Mouse (Mus musculus): ENCODE data around the gene Mdc1.

DNA sequence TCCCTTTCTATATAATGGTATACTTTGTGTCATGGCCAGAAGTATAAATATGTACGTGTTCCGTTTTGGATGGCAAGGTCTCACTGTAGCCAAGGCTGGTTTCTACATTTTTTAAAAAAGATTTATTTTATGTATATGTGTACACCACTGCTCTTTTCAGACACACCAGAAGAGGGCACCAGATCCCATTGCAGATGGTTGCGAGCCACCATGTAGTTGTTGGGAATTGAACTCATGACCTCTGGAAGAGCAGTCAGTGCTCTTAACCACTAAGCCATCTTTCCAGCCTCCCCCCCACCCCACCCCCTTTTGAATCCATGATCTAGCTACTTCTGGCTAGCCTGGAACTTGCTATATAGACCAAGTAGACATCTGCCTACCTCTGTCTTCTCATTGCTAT lies 2.2 kb downstream of the Mdc1 start:
- TF ChIP-seq CTCF (conservative IDR thresholded peaks at IDR 0.05; ENCODE audit: insufficient read depth, insufficient read length, low read depth, low read length) (peak; percentile 31; the same call in 1 of the 2 replicates), POLR2A (IDR thresholded peaks at IDR 0.05; ENCODE audit: low read depth, low read length) (no peak)
